Mouse (Mus musculus): ENCODE results near the gene Arhgap21. TPM values are rescaled to one million over a fixed set of nuclear protein-coding genes. Genes with fewer than 3 reads are reported as not detected.
"Not testable (repeated sequence)": the region's sequence is repeated elsewhere in the genome, so short reads cannot be mapped to it uniquely, and the experiment has no call there.

The Arhgap21 gene
- polyA plus RNA-seq, 1 experiment: 33.4 TPM

GRCm38 (mm10) chr2:20945596-20945995, 23.1 kb downstream of the Arhgap21 start:
- no peak overlapping the region for H3K4me3 ChIP-seq (replicated peaks; ENCODE audit: extremely low read depth, low read depth, low read length)
- WGBS: 91% methylated on average over 5 of the region's 5 CpGs
- peaks cover 4% of the 10 kb centered on the region for H3K4me1 ChIP-seq (ENCODE audit: control insufficient read depth, insufficient read depth, low read length)
- TF ChIP-seq CTCF (IDR thresholded peaks at IDR 0.05; ENCODE audit: insufficient read depth, low read length): no peak
- TF ChIP-seq POLR2A (IDR thresholded peaks at IDR 0.05; ENCODE audit: borderline replicate concordance, extremely low read depth, low read depth, low read length): no peak
- DNase-seq: no peak

- no peak overlapping the region for H3K4me3 ChIP-seq (replicated peaks; ENCODE audit: extremely low read depth, low read depth, low read length)
- 49% methylated on average over 7 of the region's 7 CpGs for WGBS
- no peak for DNase-seq
- H3K4me1 ChIP-seq (ENCODE audit: control insufficient read depth, insufficient read depth, low read length): peaks cover 8% of the 10 kb centered on the region
- no peak for TF ChIP-seq POLR2A (IDR thresholded peaks at IDR 0.05; ENCODE audit: borderline replicate concordance, extremely low read depth, low read depth, low read length)
- no peak for TF ChIP-seq CTCF (IDR thresholded peaks at IDR 0.05; ENCODE audit: insufficient read depth, low read length)
Observed at GRCm38 (mm10) chr2:20943730-20944454, 24.8 kb downstream of the Arhgap21 start.

- TF ChIP-seq CTCF (IDR thresholded peaks at IDR 0.05; ENCODE audit: insufficient read depth, low read length) (no peak), POLR2A (IDR thresholded peaks at IDR 0.05; ENCODE audit: borderline replicate concordance, extremely low read depth, low read depth, low read length) (no peak; the same call in 1 of the 2 replicates)
- no peak for DNase-seq
- Histone ChIP-seq H3K4me1 (ENCODE audit: control insufficient read depth, insufficient read depth, low read length) (peaks cover 8% of the 10 kb centered on the region), H3K4me3 (replicated peaks; ENCODE audit: extremely low read depth, low read depth, low read length) (no peak overlapping the region)
- 3% methylated on average over 5 of the region's 5 CpGs for WGBS
Observed at GRCm38 (mm10) chr2:20943222-20943621, 25.5 kb downstream of the Arhgap21 start.

GRCm38 (mm10) chr2:20942434-20943198, 26.1 kb downstream of the Arhgap21 start:
- Histone ChIP-seq H3K4me1 (ENCODE audit: control insufficient read depth, insufficient read depth, low read length) (peaks cover 8% of the 10 kb centered on the region), H3K4me3 (replicated peaks; ENCODE audit: extremely low read depth, low read depth, low read length) (no peak overlapping the region)
- TF ChIP-seq POLR2A (IDR thresholded peaks at IDR 0.05; ENCODE audit: borderline replicate concordance, extremely low read depth, low read depth, low read length) (no peak), CTCF (IDR thresholded peaks at IDR 0.05; ENCODE audit: insufficient read depth, low read length) (no peak)
- 42% methylated on average over 10 of the region's 10 CpGs for WGBS
- no peak for DNase-seq

GRCm38 (mm10) chr2:20941105-20941504, 27.6 kb downstream of the Arhgap21 start:
- TF ChIP-seq POLR2A (IDR thresholded peaks at IDR 0.05; ENCODE audit: borderline replicate concordance, extremely low read depth, low read depth, low read length): no peak
- TF ChIP-seq CTCF (IDR thresholded peaks at IDR 0.05; ENCODE audit: insufficient read depth, low read length): no peak
- Histone ChIP-seq H3K4me3 (replicated peaks; ENCODE audit: extremely low read depth, low read depth, low read length) (no peak overlapping the region), H3K4me1 (ENCODE audit: control insufficient read depth, insufficient read depth, low read length) (peaks cover 8% of the 10 kb centered on the region)
- DNase-seq: no peak

GRCm38 (mm10) chr2:20939367-20939766, 29.3 kb downstream of the Arhgap21 start:
- DNase-seq: no peak
- H3K4me1 ChIP-seq (ENCODE audit: control insufficient read depth, insufficient read depth, low read length): peaks cover 8% of the 10 kb centered on the region
- 47% methylated on average over 3 of the region's 3 CpGs for whole genome bisulfite sequencing
- TF ChIP-seq POLR2A (IDR thresholded peaks at IDR 0.05; ENCODE audit: borderline replicate concordance, extremely low read depth, low read depth, low read length) (no peak), CTCF (IDR thresholded peaks at IDR 0.05; ENCODE audit: insufficient read depth, low read length) (no peak)
- H3K4me3 ChIP-seq (replicated peaks; ENCODE audit: extremely low read depth, low read depth, low read length): no peak overlapping the region

- Histone ChIP-seq H3K4me1 (ENCODE audit: control insufficient read depth, insufficient read depth, low read length) (peaks cover 7% of the 10 kb centered on the region), H3K4me3 (replicated peaks; ENCODE audit: extremely low read depth, low read depth, low read length) (no peak overlapping the region)
- DNase-seq: no peak
- WGBS: 57% methylated on average over 4 of the region's 4 CpGs
- no peak for TF ChIP-seq CTCF (IDR thresholded peaks at IDR 0.05; ENCODE audit: insufficient read depth, low read length)
- no peak for TF ChIP-seq POLR2A (IDR thresholded peaks at IDR 0.05; ENCODE audit: borderline replicate concordance, extremely low read depth, low read depth, low read length)
Observed at GRCm38 (mm10) chr2:20936609-20937221, 32.0 kb downstream of the Arhgap21 start.

GRCm38 (mm10) chr2:20934406-20934805, 34.3 kb downstream of the Arhgap21 start:
- Histone ChIP-seq H3K4me3 (replicated peaks; ENCODE audit: extremely low read depth, low read depth, low read length) (no peak overlapping the region), H3K4me1 (ENCODE audit: control insufficient read depth, insufficient read depth, low read length) (peaks cover 2% of the 10 kb centered on the region; the same call in 1 of the 2 replicates)
- DNase-seq: no peak
- no peak for TF ChIP-seq POLR2A (IDR thresholded peaks at IDR 0.05; ENCODE audit: borderline replicate concordance, extremely low read depth, low read depth, low read length)
- no peak for TF ChIP-seq CTCF (IDR thresholded peaks at IDR 0.05; ENCODE audit: insufficient read depth, low read length)
- WGBS: 84% methylated on average over 9 of the region's 9 CpGs

GRCm38 (mm10) chr2:20932748-20933313, 35.9 kb downstream of the Arhgap21 start:
- Histone ChIP-seq H3K4me3 (replicated peaks; ENCODE audit: extremely low read depth, low read depth, low read length) (no peak overlapping the region), H3K4me1 (ENCODE audit: control insufficient read depth, insufficient read depth, low read length) (peaks cover 2% of the 10 kb centered on the region; the same call in 1 of the 2 replicates)
- 70% methylated on average over 8 of the region's 8 CpGs for WGBS
- DNase-seq: no peak
- no peak for TF ChIP-seq POLR2A (IDR thresholded peaks at IDR 0.05; ENCODE audit: borderline replicate concordance, extremely low read depth, low read depth, low read length)
- TF ChIP-seq CTCF (IDR thresholded peaks at IDR 0.05; ENCODE audit: insufficient read depth, low read length): no peak

- not testable (repeated sequence) for H3K4me3 ChIP-seq (replicated peaks; ENCODE audit: extremely low read depth, low read depth, low read length); DNase-seq; H3K4me1 ChIP-seq (ENCODE audit: control insufficient read depth, insufficient read depth, low read length)
- WGBS: 98% methylated on average over 3 of the region's 4 CpGs
Observed at GRCm38 (mm10) chr2:20931761-20932160, 36.9 kb downstream of the Arhgap21 start.

All from lung, adult 2 months (tissue).